Mouse (Mus musculus) brain, embryonic 18.5 days (tissue): ENCODE measurements at regions not wholly inside any gene's neighbourhood (a gene's known extent, or its start where the extent isn't known, plus 50 kb on each side); places are given as distances from the start of the nearest gene placed in this dataset.
A peak's percentile ranks its signal among the peaks of the same experiment; 100 is the strongest.

Experiments
- DNase-seq: peaks from one replicate; pipeline ENCODE4 v3.0.0-alpha.2; 2012; ENCODE audit warnings: low read depth, low spot score

DNA sequence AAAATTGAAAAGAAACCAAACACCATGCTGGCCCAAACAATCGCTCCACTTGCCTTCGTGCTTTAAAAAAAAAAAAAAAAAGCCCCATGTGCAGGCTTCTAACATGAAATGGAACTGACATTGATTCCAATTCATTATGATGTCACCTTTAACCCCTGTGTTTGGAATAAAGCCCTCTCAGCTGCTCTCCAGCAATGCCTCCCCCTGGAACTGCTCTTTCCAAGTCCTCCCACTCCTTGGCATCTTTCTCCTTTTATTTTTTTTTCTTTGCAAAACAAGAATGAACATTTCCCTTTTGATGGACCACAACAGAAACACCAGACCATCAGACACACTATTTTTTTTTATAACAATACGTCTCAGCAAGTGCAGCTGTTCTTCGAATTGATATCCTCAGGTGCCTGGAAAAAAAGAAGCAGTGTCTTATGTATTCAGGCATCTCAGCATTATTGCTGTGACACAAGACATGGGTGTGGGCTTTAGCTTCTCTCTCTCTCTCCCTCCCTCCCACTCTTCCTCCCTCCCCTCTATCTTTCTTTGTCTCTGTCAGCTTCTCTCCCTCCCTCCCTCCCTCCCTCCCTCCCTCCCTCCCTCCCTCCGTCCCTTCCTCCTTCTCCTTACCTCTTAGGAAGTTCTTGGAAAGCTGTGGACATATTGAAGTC, 152.3 kb upstream of the Pitrm1 start:
- DNase-seq, result no peak

- no peak for DNase-seq
These were observed 150.3 kb upstream of the Pitrm1 start for GRCm38 (mm10) chr13:6397648-6398047.

DNA sequence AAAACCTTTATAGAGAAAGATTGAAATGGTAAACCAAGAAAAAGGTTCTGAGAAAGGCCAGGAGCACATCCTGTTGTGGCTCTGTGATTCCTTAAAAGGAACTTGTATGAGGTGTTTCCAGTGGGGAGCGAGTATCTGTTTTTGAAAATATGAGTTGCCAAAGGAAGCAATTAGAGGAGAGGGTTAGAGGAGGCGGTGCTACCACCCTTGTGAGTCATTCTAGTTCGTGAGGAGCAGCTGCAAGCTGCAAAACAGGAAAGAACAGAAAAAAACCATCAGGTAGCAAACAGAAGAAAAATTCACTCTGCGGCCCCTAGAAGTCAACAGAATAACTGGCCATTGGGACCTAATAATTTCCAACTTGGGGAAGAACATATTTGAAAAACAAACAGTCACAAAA, 116.1 kb upstream of the Pitrm1 start:
- DNase-seq, result no peak

GRCm38 (mm10) chr13:6446976-6447375, 101.0 kb upstream of the Pitrm1 start:
- no peak for DNase-seq

- DNase-seq, result no peak
These were observed 86.6 kb upstream of the Pitrm1 start for GRCm38 (mm10) chr13:6461363-6461762.

DNA sequence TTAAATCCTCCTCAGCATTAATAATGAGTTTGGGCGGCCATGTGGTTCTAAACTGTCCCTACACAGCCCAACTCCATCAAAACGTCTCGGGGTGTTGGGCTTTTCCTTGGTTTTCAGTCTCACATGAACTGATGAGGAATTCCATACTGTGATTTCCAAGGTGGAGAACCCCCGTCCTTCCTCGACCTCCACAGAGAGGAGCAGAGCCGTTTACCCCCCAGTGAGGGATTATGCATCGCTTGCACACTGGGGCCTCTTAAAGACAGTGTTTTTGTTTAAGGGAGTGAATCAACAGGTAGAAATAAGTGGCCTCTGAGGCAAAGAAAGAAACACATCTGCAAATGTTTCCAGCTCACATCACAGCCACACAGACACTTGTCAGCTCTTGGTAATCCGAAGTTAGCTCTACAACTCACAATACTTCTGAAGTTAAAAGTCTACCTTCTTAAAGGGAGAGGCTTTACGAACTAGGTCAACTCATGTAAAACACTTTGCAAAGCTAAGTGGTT, 82.0 kb upstream of the Pitrm1 start:
- no peak for DNase-seq

DNA sequence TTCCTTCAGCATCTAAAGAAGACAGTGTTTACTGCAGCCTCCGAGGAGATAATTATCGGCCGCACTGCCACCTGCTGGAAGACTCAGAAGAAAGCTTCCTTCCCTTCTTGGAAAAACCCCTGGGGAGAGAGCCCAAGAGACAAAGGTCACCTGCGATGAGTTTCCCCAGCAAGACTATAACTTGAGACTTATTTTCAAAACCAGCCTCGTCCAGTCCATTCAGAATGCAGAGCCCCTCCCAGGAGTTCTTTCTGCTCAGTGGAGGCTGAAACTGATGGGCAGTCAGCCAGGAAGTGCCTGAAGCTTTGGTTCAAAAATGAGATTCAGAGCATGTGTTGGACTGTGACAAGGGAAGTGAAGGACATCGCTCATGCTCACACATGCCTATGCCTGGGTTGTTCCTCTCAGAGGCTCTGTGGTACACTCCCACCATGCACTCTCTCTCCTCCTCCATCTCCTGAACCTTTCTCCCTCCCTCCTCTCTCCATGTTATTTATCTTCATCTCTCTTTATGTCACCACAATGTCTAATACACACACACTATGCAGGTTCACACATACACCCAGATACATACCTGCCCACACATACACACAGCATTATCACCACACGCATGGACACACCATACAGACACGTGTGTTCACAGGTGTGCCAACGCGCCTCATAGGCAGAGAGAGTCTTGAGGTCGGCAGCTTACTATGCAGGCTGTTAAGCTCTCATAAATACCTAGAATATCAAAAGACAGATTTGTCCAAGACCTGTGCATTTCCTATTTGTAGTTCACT, 78.3 kb upstream of the Pitrm1 start:
- DNase-seq, result no peak

DNA sequence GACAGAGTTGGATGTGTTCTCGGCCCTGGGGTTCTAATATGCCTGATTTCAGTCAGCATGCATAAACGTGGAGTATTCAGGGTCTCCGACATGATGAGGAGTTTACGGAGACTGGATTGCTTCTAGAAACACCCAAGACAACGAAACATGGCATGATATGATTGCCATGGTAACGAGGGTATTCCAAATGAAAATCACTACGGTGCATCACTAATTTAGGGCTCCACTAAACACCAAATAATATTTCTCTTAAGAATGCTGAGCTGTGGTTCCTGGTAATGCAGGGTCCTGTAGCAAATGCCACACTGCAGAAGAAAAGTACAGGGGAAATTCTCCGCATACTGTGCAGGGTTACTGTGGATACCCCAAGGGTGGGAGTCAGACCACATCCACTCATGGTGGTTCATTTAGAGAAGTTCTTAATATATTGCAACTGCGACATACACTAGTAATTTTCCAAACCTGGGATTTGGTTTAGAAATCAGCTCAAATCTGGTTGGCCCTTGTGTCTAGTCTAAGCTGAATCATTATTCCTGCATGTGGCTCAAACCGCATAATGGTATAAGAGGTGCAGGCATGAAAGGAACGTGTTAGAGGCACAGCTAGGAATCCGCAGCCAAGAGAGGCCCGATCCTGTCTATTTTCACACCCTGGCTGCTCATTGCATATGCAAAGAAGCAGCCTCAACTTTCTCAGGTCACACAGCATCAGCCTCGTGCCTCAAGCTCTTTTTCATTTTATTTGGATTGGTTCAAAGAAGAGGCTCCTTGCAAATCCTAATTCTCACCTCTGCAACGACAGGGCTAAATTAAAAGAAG, 77.5 kb upstream of the Pitrm1 start:
- no peak for DNase-seq

DNA sequence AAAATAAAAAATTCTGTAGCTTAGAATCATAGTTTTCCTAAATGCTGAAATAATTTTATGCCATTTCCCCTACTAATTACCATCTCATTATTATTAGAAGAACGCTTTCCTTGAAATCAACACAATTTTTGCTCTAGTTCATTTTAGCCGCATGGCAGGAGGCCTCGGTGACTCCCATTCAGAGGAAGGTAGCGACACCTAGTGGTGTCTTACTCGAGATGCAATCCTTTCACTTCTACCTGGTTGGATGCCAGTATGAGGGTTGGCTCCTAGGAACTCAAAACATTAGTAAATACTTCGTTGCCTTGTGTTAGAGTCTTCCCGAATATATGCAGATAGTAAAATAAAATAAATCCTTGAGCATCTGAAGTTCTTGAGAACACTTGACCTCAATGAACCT, 76.3 kb upstream of the Pitrm1 start:
- DNase-seq, result peak; percentile 71

- no peak for DNase-seq
These were observed 74.4 kb upstream of the Pitrm1 start for GRCm38 (mm10) chr13:6473401-6474190.

- no peak for DNase-seq
These were observed 68.3 kb upstream of the Pitrm1 start for GRCm38 (mm10) chr13:6479667-6480066.

GRCm38 (mm10) chr13:6484418-6484817, 63.5 kb upstream of the Pitrm1 start:
- DNase-seq, result no peak

DNA sequence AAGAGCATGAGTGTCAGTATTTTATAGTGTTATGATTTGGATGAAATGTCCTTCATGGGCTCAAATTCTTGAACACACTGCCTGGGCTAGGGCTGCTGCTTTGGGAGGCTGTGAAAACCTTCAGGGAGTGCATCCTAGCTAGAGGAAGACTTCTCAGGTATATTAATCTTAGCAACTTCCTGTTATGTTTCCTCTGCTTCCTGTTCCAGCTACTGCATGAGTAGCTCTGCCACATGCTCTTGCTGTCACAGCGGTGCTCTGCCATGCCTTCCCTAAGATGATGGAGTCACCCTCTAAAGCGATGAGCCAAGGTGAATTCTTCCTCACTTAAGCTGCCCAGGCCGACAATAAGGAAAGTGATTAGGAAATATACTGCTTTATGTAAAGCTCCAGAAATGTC, 60.1 kb upstream of the Pitrm1 start:
- no peak for DNase-seq

DNA sequence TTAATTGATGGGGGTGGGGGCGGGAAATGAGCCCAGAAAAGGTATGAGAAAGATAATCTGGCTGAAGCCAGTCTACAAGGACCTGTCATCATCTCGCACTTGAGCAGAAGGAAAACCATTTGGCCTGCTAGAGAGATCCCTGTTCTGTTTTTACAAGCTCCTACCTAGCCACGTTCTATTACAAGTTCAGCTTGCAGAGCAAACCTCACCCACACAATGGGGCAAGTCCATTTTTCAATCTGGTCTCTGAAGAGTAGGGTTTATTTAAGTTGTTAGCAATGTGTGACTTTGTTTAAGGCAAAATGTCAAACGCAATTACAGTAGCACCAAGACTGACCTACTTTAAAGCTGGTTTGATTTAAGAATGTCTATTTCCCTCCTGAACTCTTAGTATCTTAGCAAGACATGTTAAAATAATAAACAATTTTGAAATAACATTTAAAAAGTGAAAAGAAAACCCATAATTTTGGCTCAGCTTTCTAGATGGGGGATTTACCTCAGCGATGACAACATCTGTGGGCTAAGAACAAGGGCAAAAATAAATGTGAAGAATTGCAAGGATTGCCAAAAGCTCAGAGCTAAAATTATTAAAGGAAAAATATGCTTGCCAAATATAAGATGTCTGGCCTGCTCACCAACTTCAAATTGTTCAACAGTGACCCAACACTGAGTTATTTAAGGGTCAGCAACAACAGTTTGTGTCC, 54.9 kb upstream of the Pitrm1 start:
- no peak for DNase-seq
